8 mouse cellular contexts compared by ENCODE assay signal in the genomic region with DNA sequence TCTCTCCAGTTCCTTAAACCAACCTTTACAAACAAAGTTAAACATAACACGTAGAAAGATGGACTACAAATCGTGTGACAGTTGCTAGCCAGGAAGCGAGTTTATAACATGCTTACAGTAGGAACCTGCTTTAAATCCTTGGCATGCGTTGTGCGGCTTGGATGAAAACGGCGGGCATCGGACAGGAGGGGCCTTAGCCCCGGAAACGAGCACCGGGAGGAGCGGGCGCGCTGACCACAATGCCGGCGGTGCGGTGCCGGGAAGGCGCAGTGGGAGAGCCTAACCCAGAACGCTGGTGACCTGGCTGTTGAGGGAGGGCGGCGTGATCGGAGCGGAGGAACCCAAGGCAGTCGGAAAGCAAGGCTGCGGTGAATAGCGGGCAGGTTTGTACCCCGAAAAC. TPM values are rescaled to one million over a fixed set of nuclear protein-coding genes. Genes with fewer than 3 reads are reported as not detected.
DNase-seq lines count a peak whose midpoint lies in the region; ATAC-seq and TF ChIP-seq lines count a peak whose summit lies in the region.

No protein-coding gene starts in this region.

- H3K4me1 ChIP-seq in ES-Bruce4 (ENCODE audit: control insufficient read depth, insufficient read depth, low read length) = no peaks in the 10 kb centered on the region
- H3K4me1 ChIP-seq in embryonic fibroblast, embryonic 13.5 days (ENCODE audit: control insufficient read depth, insufficient read depth, low read length) = no peaks in the 10 kb centered on the region
- H3K4me1 ChIP-seq in intestine, embryonic 14.5 days (replicated peaks; ENCODE audit: control insufficient read depth, insufficient read depth, low read length) = no peaks in the 10 kb centered on the region
- no peaks in the 10 kb centered on the region for H3K4me1 ChIP-seq in stomach, embryonic 16.5 days (ENCODE audit: control insufficient read depth, insufficient read depth, low read length)

- TF ChIP-seq EP300 in ES-Bruce4 (IDR thresholded peaks at IDR 0.05; ENCODE audit: insufficient read depth, low read depth, low read length) = no peak

- H3K4me3 ChIP-seq in ES-Bruce4 (ENCODE audit: low read depth, low read length) = peak overlapping the region; percentile 62
- H3K4me3 ChIP-seq in embryonic fibroblast, embryonic 13.5 days (ENCODE audit: insufficient read depth, low read length) = peak overlapping the region; percentile 31
- H3K4me3 ChIP-seq in intestine, embryonic 14.5 days (ENCODE audit: low read depth, low read length) = peak overlapping the region; percentile 42
- peak overlapping the region; percentile 48 for H3K4me3 ChIP-seq in stomach, embryonic 16.5 days (replicated peaks; ENCODE audit: low read length)

- TF ChIP-seq CTCF in ES-Bruce4 (IDR thresholded peaks at IDR 0.05; ENCODE audit: low read depth, low read length) = no peak
- TF ChIP-seq CTCF in embryonic fibroblast, embryonic 13.5 days (IDR thresholded peaks at IDR 0.05; ENCODE audit: borderline replicate concordance, insufficient read depth, low read length) = no peak

- DNase-seq in CD4-positive, CD25-positive, alpha-beta regulatory T cell, adult 2 months (ENCODE audit: low read depth, low spot score) = peak; percentile 14
- peak; percentile 69 for DNase-seq in intestine, embryonic 14.5 days (ENCODE audit: low spot score)
- DNase-seq in lung, postnatal 10 days = peak; percentile 10
- DNase-seq in thymus, postnatal 14 days = no peak

- WGBS in intestine, embryonic 14.5 days = 1% methylated on average over 28 of the region's 28 CpGs
- under 1% methylated on average over 28 of the region's 28 CpGs for WGBS in stomach, embryonic 16.5 days

- H3K9ac ChIP-seq in ES-Bruce4 (ENCODE audit: low read depth, poor library complexity, severe bottlenecking) = peak overlapping the region; percentile 11
- peak overlapping the region; percentile 48 for H3K9ac ChIP-seq in intestine, embryonic 14.5 days (ENCODE audit: low read length)
- peak overlapping the region; percentile 68 for H3K9ac ChIP-seq in stomach, embryonic 16.5 days (ENCODE audit: low read length)

- no peaks in the 10 kb centered on the region for H3K9me3 ChIP-seq in ES-Bruce4 (replicated peaks; ENCODE audit: control insufficient read depth, insufficient read depth, low read length, poor library complexity, severe bottlenecking)
- no peaks in the 10 kb centered on the region for H3K9me3 ChIP-seq in intestine, embryonic 14.5 days (ENCODE audit: control insufficient read depth, low read length)
- no peaks in the 10 kb centered on the region for H3K9me3 ChIP-seq in stomach, embryonic 16.5 days (replicated peaks; ENCODE audit: control insufficient read depth, low read length)

- no peak for ATAC-seq in CD4-positive, CD25-positive, alpha-beta regulatory T cell, adult 4 months
- ATAC-seq in intestine, embryonic 14.5 days (replicated peaks; ENCODE audit: low FRiP score, low TSS enrichment, low read depth) = 0 out of 2 replicates have a peak, but pooled peaks have one; percentile 40
- peak; percentile 33; the same call in 1 of the 2 replicates for ATAC-seq in stomach, embryonic 16.5 days (ENCODE audit: insufficient read depth, low FRiP score)

- no peak overlapping the region for H3K27ac ChIP-seq in ES-Bruce4 (ENCODE audit: insufficient read depth, low read length)
- H3K27ac ChIP-seq in embryonic fibroblast, embryonic 13.5 days (ENCODE audit: insufficient read depth, low read length) = no peak overlapping the region
- H3K27ac ChIP-seq in intestine, embryonic 14.5 days (ENCODE audit: low read depth) = no peak overlapping the region
- H3K27ac ChIP-seq in stomach, embryonic 16.5 days (ENCODE audit: low read length) = no peak overlapping the region

- peaks cover 2% of the 10 kb centered on the region; the same call in 1 of the 2 replicates for H3K27me3 ChIP-seq in ES-Bruce4 (ENCODE audit: control insufficient read depth, insufficient read depth, low read length, poor library complexity, severe bottlenecking)
- peaks cover 15% of the 10 kb centered on the region for H3K27me3 ChIP-seq in intestine, embryonic 14.5 days (replicated peaks; ENCODE audit: control insufficient read depth, insufficient read depth, low read length)
- peaks cover 7% of the 10 kb centered on the region for H3K27me3 ChIP-seq in stomach, embryonic 16.5 days (ENCODE audit: control insufficient read depth, insufficient read depth, low read length)

- H3K36me3 ChIP-seq in ES-Bruce4 (ENCODE audit: control insufficient read depth, insufficient read depth, low read length, poor library complexity, severe bottlenecking) = no peaks in the 10 kb centered on the region
- H3K36me3 ChIP-seq in intestine, embryonic 14.5 days (ENCODE audit: control insufficient read depth, insufficient read depth, low read length) = no peaks in the 10 kb centered on the region
- no peaks in the 10 kb centered on the region for H3K36me3 ChIP-seq in stomach, embryonic 16.5 days (ENCODE audit: control insufficient read depth, insufficient read depth, low read length)

- peak overlapping the region; percentile 80 for H3K4me2 ChIP-seq in intestine, embryonic 14.5 days (ENCODE audit: low read length)
- peak overlapping the region; percentile 74 for H3K4me2 ChIP-seq in stomach, embryonic 16.5 days (ENCODE audit: low read depth, low read length)

- no peak for TF ChIP-seq POLR2A in ES-Bruce4 (IDR thresholded peaks at IDR 0.05; ENCODE audit: insufficient read depth, low read length)
- no peak for TF ChIP-seq POLR2A in embryonic fibroblast, embryonic 13.5 days (IDR thresholded peaks at IDR 0.05; ENCODE audit: low read depth, low read length)

RNA-seq across cellular contexts. Expression of a gene that starts 30.4 kb away (rescaled TPM):
- polyA plus RNA-seq in CD4-positive, CD25-positive, alpha-beta regulatory T cell, adult 4 months (2017; shearing (Covaris generic)) = 100 to 1,000 TPM; 228 to 250 TPM
- 348 and 363 TPM in 2 replicates for polyA plus RNA-seq in ES-Bruce4 (2011; ENCODE audit: insufficient read depth, insufficient read length, low read depth, missing spikeins)
- polyA plus RNA-seq in embryonic fibroblast, embryonic 13.5 days (2011; ENCODE audit: insufficient read length, low read depth, missing spikeins) = 413 and 481 TPM in 2 replicates
- 184 and 188 TPM in 2 replicates for polyA plus RNA-seq in intestine, embryonic 14.5 days (2014; fragmentation: Nextera tagmentation; extraction: Ambion mirVana)
- 165 and 176 TPM in 2 replicates for polyA plus RNA-seq in stomach, embryonic 16.5 days (2015; fragmentation: Nextera tagmentation; extraction: Ambion mirVana)

RNA-seq across cellular contexts. Expression of a gene that starts 32.5 kb away (rescaled TPM):
- 10 to 100 TPM; 15.6 to 17.4 TPM for polyA plus RNA-seq in CD4-positive, CD25-positive, alpha-beta regulatory T cell, adult 4 months (2017; shearing (Covaris generic))
- 160 and 172 TPM in 2 replicates for polyA plus RNA-seq in ES-Bruce4 (2011; ENCODE audit: insufficient read depth, insufficient read length, low read depth, missing spikeins)
- polyA plus RNA-seq in embryonic fibroblast, embryonic 13.5 days (2011; ENCODE audit: insufficient read length, low read depth, missing spikeins) = 131 and 149 TPM in 2 replicates
- polyA plus RNA-seq in intestine, embryonic 14.5 days (2014; fragmentation: Nextera tagmentation; extraction: Ambion mirVana) = 44.4 and 50.7 TPM in 2 replicates
- 31.2 and 33.4 TPM in 2 replicates for polyA plus RNA-seq in stomach, embryonic 16.5 days (2015; fragmentation: Nextera tagmentation; extraction: Ambion mirVana)

RNA-seq across cellular contexts. Expression of a gene that starts 48.6 kb away (rescaled TPM):
- 10 to 100 TPM; 79.8 to 89.2 TPM for polyA plus RNA-seq in CD4-positive, CD25-positive, alpha-beta regulatory T cell, adult 4 months (2017; shearing (Covaris generic))
- polyA plus RNA-seq in ES-Bruce4 (2011; ENCODE audit: insufficient read depth, insufficient read length, low read depth, missing spikeins) = 100 and 102 TPM in 2 replicates
- 71.4 and 77.9 TPM in 2 replicates for polyA plus RNA-seq in embryonic fibroblast, embryonic 13.5 days (2011; ENCODE audit: insufficient read length, low read depth, missing spikeins)
- polyA plus RNA-seq in intestine, embryonic 14.5 days (2014; fragmentation: Nextera tagmentation; extraction: Ambion mirVana) = 188 and 192 TPM in 2 replicates
- 140 and 154 TPM in 2 replicates for polyA plus RNA-seq in stomach, embryonic 16.5 days (2015; fragmentation: Nextera tagmentation; extraction: Ambion mirVana)

RNA-seq across cellular contexts. Expression of a gene that starts 49.0 kb away (rescaled TPM):
- polyA plus RNA-seq in CD4-positive, CD25-positive, alpha-beta regulatory T cell, adult 4 months (2017; shearing (Covaris generic)) = 1 to 10 TPM in 1 of 2 experiments, under 1 TPM in 1; 0.36 to 1.5 TPM
- polyA plus RNA-seq in ES-Bruce4 (2011; ENCODE audit: insufficient read depth, insufficient read length, low read depth, missing spikeins) = 2.0 and 2.4 TPM in 2 replicates
- polyA plus RNA-seq in embryonic fibroblast, embryonic 13.5 days (2011; ENCODE audit: insufficient read length, low read depth, missing spikeins) = 9.3 and 10.0 TPM in 2 replicates
- polyA plus RNA-seq in intestine, embryonic 14.5 days (2014; fragmentation: Nextera tagmentation; extraction: Ambion mirVana) = 0.60 and 1.1 TPM in 2 replicates
- 1.4 and 2.2 TPM in 2 replicates for polyA plus RNA-seq in stomach, embryonic 16.5 days (2015; fragmentation: Nextera tagmentation; extraction: Ambion mirVana)

RNA-seq across cellular contexts. Expression of a gene that starts 49.9 kb away (rescaled TPM):
- polyA plus RNA-seq in CD4-positive, CD25-positive, alpha-beta regulatory T cell, adult 4 months (2017; shearing (Covaris generic)) = 100 to 1,000 TPM in 1 of 2 experiments, 10 to 100 TPM in 1; 79.9 to 150 TPM
- polyA plus RNA-seq in ES-Bruce4 (2011; ENCODE audit: insufficient read depth, insufficient read length, low read depth, missing spikeins) = 44.9 and 52.5 TPM in 2 replicates
- polyA plus RNA-seq in embryonic fibroblast, embryonic 13.5 days (2011; ENCODE audit: insufficient read length, low read depth, missing spikeins) = 12.4 and 16.7 TPM in 2 replicates
- 24.3 and 30.3 TPM in 2 replicates for polyA plus RNA-seq in intestine, embryonic 14.5 days (2014; fragmentation: Nextera tagmentation; extraction: Ambion mirVana)
- polyA plus RNA-seq in stomach, embryonic 16.5 days (2015; fragmentation: Nextera tagmentation; extraction: Ambion mirVana) = 30.4 and 33.3 TPM in 2 replicates

Comparison
In these comparisons a context has a peak if more than half of its experiments do, and no peak if none do; other contexts are left out.
1. H3K9ac ChIP-seq: peak in every context shown above with its lines; median percentile 68 in stomach, embryonic 16.5 days; 48 in intestine, embryonic 14.5 days; 11 in ES-Bruce4.